Mouse (Mus musculus) heart, embryonic 10.5 days (tissue): ENCODE measurements around the gene Glod4. TPM values are rescaled to one million over a fixed set of nuclear protein-coding genes. Genes with fewer than 3 reads are reported as not detected.

ENCODE experiments used
- DNase-seq: peaks from one replicate; pipeline ENCODE4 v3.0.0-alpha.2; 2017; ENCODE audit warnings: low spot score
- H3K27ac ChIP-seq: fragments of 300-500 bp; sonication (generic); 2 replicates; pipeline ENCODE4 v1.5.1; 2016; ENCODE audit warnings: mild to moderate bottlenecking
- H3K27me3 ChIP-seq: fragments of 300-500 bp; sonication (generic); 2 replicates; pipeline ENCODE4 v1.6.1; 2016; ENCODE audit warnings: mild to moderate bottlenecking; ENCODE audit not compliant: poor library complexity, insufficient read depth, severe bottlenecking
- H3K36me3 ChIP-seq: fragments of 300-500 bp; sonication (generic); 2 replicates; pipeline ENCODE4 v1.6.1; 2016; ENCODE audit warnings: mild to moderate bottlenecking, moderate library complexity
- H3K4me1 ChIP-seq: fragments of 300-500 bp; sonication (generic); 2 replicates; pipeline ENCODE4 v1.6.1; 2016; ENCODE audit warnings: mild to moderate bottlenecking
- H3K4me3 ChIP-seq: fragments of 300-500 bp; sonication (generic); 2 replicates; pipeline ENCODE4 v1.5.1; 2016; ENCODE audit warnings: mild to moderate bottlenecking, moderate library complexity
- H3K9me3 ChIP-seq: fragments of 300-500 bp; sonication (generic); 2 replicates; pipeline ENCODE4 v1.6.1; 2016; ENCODE audit warnings: mild to moderate bottlenecking, moderate library complexity
- WGBS: fragments of 180-500 bp; shearing (Covaris S2); methylation state at CpG from one replicate; pipeline ENCODE4 v1.1.7; 2016; 5-methylcytosine and 5-hydroxymethylcytosine counted together
- polyA plus RNA-seq: library from polyadenylated mRNA; unstranded; fragments of >200 nt; fragmentation: Nextera tagmentation; extraction: Ambion mirVana; gene quantifications from 2 replicates; pipeline ENCODE4 v1.2.1, GENCODE M21; 2016

Gene Glod4
- polyA plus RNA-seq, 1 experiment from 2014 or later = 135 TPM

- 82% methylated on average over 6 of the region's 6 CpGs for WGBS
- peaks cover 42% of the 10 kb centered on the region for H3K36me3 ChIP-seq
These were observed 166.2 kb downstream of the Glod4 start for GRCm38 (mm10) chr11:76077341-76077740.

DNA sequence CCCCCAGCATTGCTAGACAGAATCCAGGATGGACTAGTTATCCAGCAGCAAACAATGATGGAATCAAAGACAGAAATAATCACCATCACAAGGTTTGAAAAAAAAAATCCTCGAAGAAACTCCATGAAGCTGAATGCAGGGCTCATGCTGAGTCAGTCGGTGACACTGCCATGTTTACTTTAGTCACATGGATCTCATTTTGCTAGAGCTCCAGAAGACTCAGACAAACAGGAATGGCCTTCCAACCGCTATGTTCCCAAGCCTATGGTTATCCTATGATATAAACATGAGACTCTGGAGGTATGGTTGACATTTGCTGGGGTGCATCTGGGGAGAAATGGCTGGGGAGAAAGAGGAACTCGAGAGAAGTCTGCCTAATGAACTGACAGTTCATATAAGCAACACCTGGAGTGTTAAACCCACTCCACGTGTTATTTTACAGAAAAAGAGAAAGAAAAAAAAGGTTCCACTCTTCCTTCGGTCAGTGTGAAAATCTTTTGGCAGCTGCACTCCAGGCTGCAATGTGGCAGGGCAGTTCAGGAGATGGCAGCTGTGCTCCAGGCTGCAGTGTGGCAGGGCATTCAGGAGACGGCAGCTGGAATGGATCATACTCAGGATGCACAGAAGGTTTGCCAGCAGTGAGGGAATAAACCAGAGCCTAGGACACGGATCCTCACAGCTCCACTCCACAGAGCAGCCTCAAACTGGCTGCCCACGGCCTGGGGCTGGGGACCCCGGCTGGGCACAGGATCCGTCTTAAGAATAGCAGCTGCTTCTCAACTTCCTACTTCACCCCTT lies 169.0 kb downstream of the Glod4 start:
- WGBS = 76% methylated on average over 11 of the region's 11 CpGs
- Histone ChIP-seq H3K36me3 (peaks cover 22% of the 10 kb centered on the region), H3K27me3 (no peaks in the 10 kb centered on the region), H3K9me3 (no peaks in the 10 kb centered on the region), H3K27ac (no peak overlapping the region), H3K4me3 (no peak overlapping the region), H3K4me1 (peaks cover 10% of the 10 kb centered on the region; the same call in 1 of the 2 replicates)
- DNase-seq = no peak

More at GRCm38 (mm10) chr11:76077341-76077740, 166.2 kb downstream of the Glod4 start:
- Histone ChIP-seq H3K4me1 (peaks cover 10% of the 10 kb centered on the region; the same call in 1 of the 2 replicates), H3K27me3 (no peaks in the 10 kb centered on the region), H3K9me3 (no peaks in the 10 kb centered on the region), H3K27ac (no peak overlapping the region), H3K4me3 (no peak overlapping the region)
- no peak for DNase-seq

Other genes starting within 250 kb of the Glod4 start
- gene 1700016K19Rik, start 243.8 kb downstream of the Glod4 start, polyA plus RNA-seq = 0.16 TPM in 1 of 2 replicates, not detected in the other
- gene Rflnb, start 215.9 kb downstream of the Glod4 start, polyA plus RNA-seq = 8.4 and 13.3 TPM in 2 replicates
- 35.1 and 37.7 TPM in 2 replicates for gene Vps53, start 64.1 kb downstream of the Glod4 start, polyA plus RNA-seq
- 32.7 and 35.9 TPM in 2 replicates for gene Fam57a, start 64.1 kb downstream of the Glod4 start, polyA plus RNA-seq
- 0.80 and 1.1 TPM in 2 replicates for gene Dbil5, start 26.1 kb downstream of the Glod4 start, polyA plus RNA-seq
- gene Gemin4, start 26.1 kb downstream of the Glod4 start, polyA plus RNA-seq = 40.0 and 42.1 TPM in 2 replicates
- gene Mrm3, start within 50 bp of the Glod4 start, polyA plus RNA-seq = 27.8 and 29.1 TPM in 2 replicates
- gene Nxn, start 155.4 kb upstream of the Glod4 start, polyA plus RNA-seq = 27.9 and 34.5 TPM in 2 replicates
- 120 and 129 TPM in 2 replicates for gene Timm22, start 163.2 kb upstream of the Glod4 start, polyA plus RNA-seq